Mouse (Mus musculus) splenic B cell, adult 2 months (primary cell): ENCODE data around the gene Dnaaf3.
A peak's percentile ranks its signal among the peaks of the same experiment; 100 is the strongest.

Experiments
- DNase-seq: peaks from one replicate; pipeline ENCODE4 v3.0.0-alpha.2; 2011; ENCODE audit warnings: low read depth, low spot score
- H3K27me3 ChIP-seq: 2 replicates; pipeline ENCODE4 v1.6.1; 2012; ENCODE audit warnings: mild to moderate bottlenecking, low read length, moderate library complexity, mixed read lengths; ENCODE audit not compliant: control insufficient read depth, poor library complexity, insufficient read depth, severe bottlenecking
- H3K36me3 ChIP-seq: 2 replicates; pipeline ENCODE4 v1.6.1; 2012; ENCODE audit warnings: mild to moderate bottlenecking, low read length, moderate library complexity, mixed read lengths; ENCODE audit not compliant: control insufficient read depth, poor library complexity, insufficient read depth, severe bottlenecking

Dnaaf3 gene

GRCm38 (mm10) chr7:4496468-4496867 is 35.8 kb downstream of the Dnaaf3 start:
- DNase-seq, result no peak
- H3K27me3 ChIP-seq, result no peaks in the 10 kb centered on the region
- H3K36me3 ChIP-seq, result peaks cover 2% of the 10 kb centered on the region

- Histone ChIP-seq H3K36me3 (peaks cover 2% of the 10 kb centered on the region), H3K27me3 (no peaks in the 10 kb centered on the region)
- DNase-seq, result no peak
These were observed 38.3 kb downstream of the Dnaaf3 start for GRCm38 (mm10) chr7:4493991-4494390.

DNA sequence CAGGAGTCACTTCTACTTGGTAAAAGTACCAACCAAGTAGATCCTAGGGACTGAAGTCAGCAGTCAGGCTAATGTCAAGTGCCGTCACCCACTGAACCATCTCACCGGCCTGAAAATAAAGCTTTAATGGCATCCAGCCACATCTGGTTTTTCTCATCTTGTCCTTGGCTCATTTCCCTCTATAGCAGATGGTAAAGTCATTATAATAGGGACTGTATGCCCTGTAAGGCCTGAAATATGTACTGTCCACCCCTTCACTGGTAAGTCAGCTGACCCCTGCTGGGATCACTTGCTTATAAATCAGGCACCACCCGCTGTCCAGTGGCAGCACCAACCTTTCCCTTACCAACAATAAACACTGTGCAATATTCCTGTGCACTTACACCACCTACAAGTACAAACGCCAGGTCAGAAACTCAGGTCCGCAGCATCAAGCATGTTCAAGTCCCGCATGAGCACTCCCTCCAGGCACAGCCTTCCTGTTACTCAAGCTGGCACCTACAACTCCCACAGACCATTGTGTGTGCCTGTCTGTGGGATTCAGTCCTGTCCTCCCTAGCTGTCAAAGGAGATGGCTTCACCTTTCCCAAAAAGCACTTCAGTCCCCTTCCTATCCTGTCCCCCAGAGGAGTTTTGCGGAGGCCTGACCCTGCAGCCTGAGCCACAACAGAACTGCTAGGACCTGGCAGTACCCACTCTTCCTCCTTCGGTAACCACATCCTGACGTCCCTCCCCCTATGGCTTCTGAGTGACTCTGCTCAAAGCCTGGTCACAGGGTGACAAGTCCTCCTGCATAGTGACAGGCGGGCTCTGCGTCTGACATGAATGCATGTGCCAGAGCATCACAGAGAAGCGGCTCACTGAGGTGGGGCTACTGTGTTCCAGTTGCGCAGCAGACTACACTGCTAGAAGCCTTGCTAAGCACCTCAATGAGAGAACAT is 39.7 kb downstream of the Dnaaf3 start:
- peak; percentile 54 for DNase-seq

GRCm38 (mm10) chr7:4491308-4491707 is 40.9 kb downstream of the Dnaaf3 start:
- no peak for DNase-seq
- Histone ChIP-seq H3K27me3 (no peaks in the 10 kb centered on the region), H3K36me3 (peaks cover 1% of the 10 kb centered on the region)

More for the DNA sequence above, 39.7 kb downstream of the Dnaaf3 start:
- Histone ChIP-seq H3K27me3 (no peaks in the 10 kb centered on the region), H3K36me3 (peaks cover 2% of the 10 kb centered on the region)

DNA sequence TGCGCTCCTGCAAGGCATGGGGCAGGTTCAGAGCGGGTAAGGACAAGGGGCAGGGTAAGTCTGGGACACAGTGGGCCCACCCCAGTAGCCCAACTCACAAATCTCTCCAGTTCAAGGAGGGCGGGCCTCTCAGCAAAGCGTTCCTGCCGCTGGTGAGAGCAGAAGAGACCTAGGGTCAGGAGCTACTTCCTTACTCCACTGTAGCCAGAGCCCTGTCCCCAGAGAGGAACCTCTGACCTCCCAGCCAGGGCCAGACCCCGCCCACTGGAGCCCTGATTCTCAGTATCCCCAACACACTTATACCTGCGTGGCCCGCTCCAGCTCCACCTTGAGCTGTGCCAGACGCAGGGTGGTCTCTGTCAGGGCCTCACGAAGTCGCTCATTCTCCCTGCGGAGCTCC is 50.0 kb downstream of the Dnaaf3 start:
- no peak for DNase-seq
- H3K27me3 ChIP-seq, result no peaks in the 10 kb centered on the region
- peaks cover 16% of the 10 kb centered on the region for H3K36me3 ChIP-seq

GRCm38 (mm10) chr7:4479674-4480073 is 52.6 kb downstream of the Dnaaf3 start:
- DNase-seq, result peak; percentile 71
- peaks cover 16% of the 10 kb centered on the region for H3K36me3 ChIP-seq
- H3K27me3 ChIP-seq, result no peaks in the 10 kb centered on the region

DNA sequence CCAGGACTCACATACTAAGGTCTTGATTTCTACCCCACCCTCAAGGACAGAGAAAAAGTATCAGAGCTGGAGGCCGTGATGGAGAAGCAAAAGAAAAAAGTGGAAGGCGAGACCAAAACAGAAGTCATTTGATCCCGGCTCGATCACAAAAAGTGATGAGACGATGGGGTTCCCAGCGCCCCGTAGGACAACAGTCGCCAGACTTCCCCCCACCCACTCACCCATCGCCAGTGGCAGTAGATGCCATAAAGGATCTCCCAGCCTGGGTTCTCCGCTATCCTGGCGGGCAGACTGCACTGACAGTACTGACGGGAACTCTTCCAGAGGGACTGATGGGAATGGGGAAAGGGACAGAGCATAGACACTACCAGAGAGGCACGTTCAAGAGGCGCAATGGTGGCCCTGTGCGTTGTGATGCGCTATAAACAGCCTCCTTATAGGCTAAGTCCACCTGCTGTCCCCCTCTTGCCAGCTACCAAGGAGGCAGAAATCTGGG is 53.4 kb downstream of the Dnaaf3 start:
- no peak for DNase-seq
- H3K36me3 ChIP-seq, result peaks cover 8% of the 10 kb centered on the region; the same call in 1 of the 2 replicates
- H3K27me3 ChIP-seq, result no peaks in the 10 kb centered on the region

- Histone ChIP-seq H3K36me3 (peaks cover 3% of the 10 kb centered on the region; the same call in 1 of the 2 replicates), H3K27me3 (no peaks in the 10 kb centered on the region)
- DNase-seq, result no peak
These were observed 54.0 kb downstream of the Dnaaf3 start for GRCm38 (mm10) chr7:4478021-4478795.

DNA sequence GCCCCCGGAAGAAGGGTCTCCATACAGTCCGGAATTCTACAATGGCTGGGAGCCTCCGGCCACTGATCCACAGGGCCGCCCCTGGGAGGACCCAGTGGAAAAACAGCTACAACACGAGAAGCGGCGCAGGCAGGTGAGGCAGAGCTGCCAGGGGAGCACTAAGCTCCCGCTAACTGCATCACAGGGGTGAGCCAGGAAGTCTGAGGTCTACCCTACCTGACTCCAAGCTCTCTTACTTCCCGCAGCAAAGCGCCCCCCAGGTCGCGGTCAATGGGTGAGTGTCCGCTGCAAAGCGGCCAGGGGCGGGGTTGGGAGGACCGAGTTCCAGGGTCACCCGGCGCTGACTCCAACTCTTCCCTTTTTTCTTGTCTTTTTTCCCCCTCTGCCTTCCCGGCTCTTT is 58.3 kb downstream of the Dnaaf3 start:
- no peak for DNase-seq
- H3K27me3 ChIP-seq, result no peaks in the 10 kb centered on the region
- no peaks in the 10 kb centered on the region for H3K36me3 ChIP-seq
